Mouse (Mus musculus): ENCODE measurements around the gene Ncf4. TPM values are rescaled to one million over a fixed set of nuclear protein-coding genes. Genes with fewer than 3 reads are reported as not detected.

Ncf4 gene
- polyA plus RNA-seq, 1 experiment: 2.5 TPM

DNA sequence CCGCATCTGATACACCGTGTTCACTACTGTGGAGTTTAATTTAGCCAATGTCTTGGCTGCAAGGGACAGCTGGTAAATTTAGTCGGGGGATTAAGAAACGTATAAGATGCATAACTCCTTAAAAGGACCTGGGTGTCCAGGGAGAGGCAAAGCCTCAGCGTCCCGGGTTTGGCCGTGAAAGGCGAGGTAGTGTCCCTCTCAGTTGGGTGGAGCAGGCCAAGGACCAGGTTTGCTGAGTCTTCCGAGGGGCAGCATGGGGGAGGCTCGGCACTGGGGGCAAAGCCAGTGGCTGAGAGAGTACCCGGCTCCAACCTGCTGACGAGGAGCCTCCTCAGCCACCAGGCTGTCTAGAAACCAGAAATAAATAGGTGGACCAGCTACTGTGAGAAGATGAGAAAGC, 16.8 kb upstream of the Ncf4 start:
- H3K9me3 ChIP-seq (ENCODE audit: control insufficient read depth, low read length): no peaks in the 10 kb centered on the region
- H3K4me3 ChIP-seq (replicated peaks): no peak overlapping the region
- no peak for TF ChIP-seq TAL1 (IDR thresholded peaks at IDR 0.05; ENCODE audit: low read length)
- TF ChIP-seq GATA1 (IDR thresholded peaks at IDR 0.05; ENCODE audit: low read length): no peak
- H3K27me3 ChIP-seq (ENCODE audit: control insufficient read depth): no peaks in the 10 kb centered on the region
- no peaks in the 10 kb centered on the region for H3K36me3 ChIP-seq (ENCODE audit: control insufficient read depth)
- H3K4me1 ChIP-seq (ENCODE audit: control insufficient read depth): no peaks in the 10 kb centered on the region

DNA sequence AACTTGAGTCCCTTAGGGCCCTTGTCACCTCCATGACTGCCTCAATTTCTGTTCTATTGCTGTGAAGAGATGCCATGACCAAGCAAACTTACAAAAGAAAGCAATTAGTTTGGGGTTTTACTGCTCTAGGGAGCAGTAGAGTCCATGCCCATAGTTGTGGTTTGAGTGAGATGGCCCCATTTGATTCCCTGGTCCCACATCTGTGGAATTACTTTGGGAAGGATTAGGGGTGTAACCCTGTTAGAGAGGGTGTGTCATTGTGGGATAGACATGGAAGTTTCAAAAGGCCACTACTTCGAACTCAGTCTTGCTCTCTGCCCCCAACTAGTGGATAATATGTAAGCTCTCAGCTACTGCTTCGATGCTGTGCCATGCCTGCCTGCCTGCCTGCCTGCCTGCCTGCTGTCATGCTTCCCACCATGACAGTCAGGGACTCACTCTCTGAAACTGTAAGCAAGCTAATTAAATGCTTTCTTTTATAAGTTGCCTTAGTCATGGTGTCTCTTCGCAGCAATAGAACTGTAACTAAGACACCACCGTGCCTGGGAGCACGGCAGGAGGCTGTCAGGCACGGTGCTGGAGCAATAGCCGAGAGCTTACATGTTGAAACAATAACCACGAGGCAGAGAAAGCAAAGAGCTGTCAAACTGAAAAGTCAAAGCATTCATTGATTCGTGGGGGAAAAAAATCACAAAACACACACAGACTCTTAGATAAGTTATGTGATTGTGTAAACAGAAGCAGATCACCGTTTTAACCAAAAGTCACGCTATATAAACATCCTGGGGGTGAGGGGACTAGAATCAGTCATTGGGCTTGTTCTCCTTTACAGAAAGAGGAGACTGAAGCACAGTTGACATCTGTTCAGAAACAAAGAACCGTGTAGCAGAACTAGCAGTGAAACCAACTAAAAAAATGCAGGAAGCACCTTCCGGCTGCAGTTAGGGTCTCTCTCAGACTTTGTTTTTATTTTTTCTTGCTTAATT, 13.0 kb upstream of the Ncf4 start:
- Histone ChIP-seq H3K4me1 (ENCODE audit: control insufficient read depth) (peaks cover 4% of the 10 kb centered on the region; the same call in 1 of the 2 replicates), H3K4me3 (replicated peaks) (no peak overlapping the region), H3K36me3 (ENCODE audit: control insufficient read depth) (no peaks in the 10 kb centered on the region), H3K27me3 (ENCODE audit: control insufficient read depth) (no peaks in the 10 kb centered on the region), H3K9me3 (ENCODE audit: control insufficient read depth, low read length) (no peaks in the 10 kb centered on the region; the same call in 1 of the 2 replicates)
- TF ChIP-seq TAL1 (IDR thresholded peaks at IDR 0.05; ENCODE audit: low read length): no peak
- no peak for TF ChIP-seq GATA1 (IDR thresholded peaks at IDR 0.05; ENCODE audit: low read length)

DNA sequence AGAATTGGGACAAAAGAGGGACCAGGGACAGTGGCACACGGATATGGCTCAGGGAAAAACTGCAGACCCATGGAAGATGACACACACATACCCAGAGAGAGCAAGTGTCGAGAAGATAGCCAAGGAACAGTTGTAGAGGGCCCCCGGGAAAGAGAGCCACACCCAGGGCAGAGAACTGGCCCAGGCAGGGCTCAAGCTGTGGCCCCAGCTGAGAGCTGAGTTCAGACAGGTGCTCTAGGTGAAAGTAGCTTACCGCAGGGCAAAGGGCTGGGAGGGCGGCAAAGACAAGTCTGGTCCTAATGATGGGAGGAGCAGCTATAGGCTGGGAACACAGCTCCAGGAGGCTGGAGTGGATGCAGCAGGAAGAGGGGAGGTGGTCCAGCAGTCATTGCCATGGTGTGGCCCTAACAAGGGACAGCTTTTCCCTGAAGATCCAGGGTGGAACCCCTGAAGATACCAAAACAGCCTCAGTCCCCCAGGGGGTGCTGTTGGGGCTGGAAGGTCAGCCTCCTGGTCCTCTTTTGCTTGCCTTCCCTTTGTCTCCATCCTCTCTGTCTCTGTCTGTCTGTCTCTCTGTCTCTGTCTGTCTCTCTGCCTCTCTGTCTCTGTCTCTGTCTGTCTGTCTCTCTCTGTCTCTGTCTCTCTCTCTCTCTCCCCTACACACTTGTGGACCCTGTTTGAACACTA, 9.6 kb upstream of the Ncf4 start:
- Histone ChIP-seq H3K9me3 (ENCODE audit: control insufficient read depth, low read length) (no peaks in the 10 kb centered on the region; the same call in 1 of the 2 replicates), H3K4me1 (ENCODE audit: control insufficient read depth) (peaks cover 4% of the 10 kb centered on the region; the same call in 1 of the 2 replicates), H3K4me3 (replicated peaks) (no peak overlapping the region), H3K36me3 (ENCODE audit: control insufficient read depth) (no peaks in the 10 kb centered on the region), H3K27me3 (ENCODE audit: control insufficient read depth) (no peaks in the 10 kb centered on the region)
- TF ChIP-seq TAL1 (IDR thresholded peaks at IDR 0.05; ENCODE audit: low read length) (no peak), GATA1 (IDR thresholded peaks at IDR 0.05; ENCODE audit: low read length) (no peak)

DNA sequence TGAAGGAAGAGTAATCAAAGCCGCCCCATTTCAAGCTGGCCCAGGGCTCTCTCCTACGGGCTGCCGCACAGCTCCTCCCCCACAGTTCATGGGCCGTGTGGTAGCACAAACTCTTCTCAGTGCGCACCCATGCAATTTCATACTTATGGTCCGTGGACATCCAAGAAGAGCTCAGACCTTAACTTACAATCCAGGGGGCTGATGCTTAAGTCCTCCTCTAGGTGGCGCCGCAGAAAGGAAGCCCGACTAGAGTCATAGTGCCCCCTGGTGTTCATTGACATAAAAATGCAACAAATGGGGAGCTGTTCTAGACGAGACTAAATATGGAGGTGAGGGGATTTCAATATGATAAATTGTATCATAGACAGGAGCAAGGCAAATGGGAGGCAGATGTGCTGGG, 5.1 kb upstream of the Ncf4 start:
- Histone ChIP-seq H3K4me3 (replicated peaks) (no peak overlapping the region), H3K36me3 (ENCODE audit: control insufficient read depth) (no peaks in the 10 kb centered on the region), H3K4me1 (ENCODE audit: control insufficient read depth) (peaks cover 4% of the 10 kb centered on the region; the same call in 1 of the 2 replicates), H3K9me3 (ENCODE audit: control insufficient read depth, low read length) (no peaks in the 10 kb centered on the region), H3K27me3 (ENCODE audit: control insufficient read depth) (no peaks in the 10 kb centered on the region)
- TF ChIP-seq TAL1 (IDR thresholded peaks at IDR 0.05; ENCODE audit: low read length) (no peak), GATA1 (IDR thresholded peaks at IDR 0.05; ENCODE audit: low read length) (no peak)

DNA sequence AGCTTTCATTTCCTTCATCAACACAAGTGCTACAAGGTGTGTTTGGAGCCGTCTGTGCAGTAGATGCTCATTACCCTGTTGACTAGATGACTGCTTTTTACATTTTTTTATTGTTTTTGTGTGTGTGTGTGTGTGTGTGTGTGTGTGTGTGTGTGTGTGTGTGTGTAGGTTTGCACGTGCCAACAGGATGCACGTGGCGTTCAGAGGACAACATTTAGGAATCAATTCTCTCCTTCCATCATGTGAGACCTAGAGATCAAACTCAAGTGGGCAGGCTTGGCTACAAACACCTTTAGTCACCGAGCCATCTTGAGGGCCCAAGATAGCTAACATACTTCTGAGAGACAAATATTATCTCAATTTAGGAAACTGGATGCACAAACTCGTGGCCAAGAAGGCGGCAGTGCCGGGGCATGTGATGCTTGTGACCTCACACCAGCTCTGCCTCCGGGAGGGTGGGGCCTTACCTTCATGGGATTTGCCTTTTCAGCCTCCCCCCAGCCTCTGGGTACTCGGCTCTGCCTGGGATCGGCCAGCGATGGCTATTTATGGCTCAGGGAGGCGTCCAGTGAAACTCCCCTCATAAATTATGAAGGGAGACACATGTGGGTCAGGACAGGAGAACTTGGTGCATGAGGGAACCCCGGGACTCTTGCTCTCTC, 4.5 kb upstream of the Ncf4 start:
- Histone ChIP-seq H3K9me3 (ENCODE audit: control insufficient read depth, low read length) (no peaks in the 10 kb centered on the region), H3K4me1 (ENCODE audit: control insufficient read depth) (no peaks in the 10 kb centered on the region)

DNA sequence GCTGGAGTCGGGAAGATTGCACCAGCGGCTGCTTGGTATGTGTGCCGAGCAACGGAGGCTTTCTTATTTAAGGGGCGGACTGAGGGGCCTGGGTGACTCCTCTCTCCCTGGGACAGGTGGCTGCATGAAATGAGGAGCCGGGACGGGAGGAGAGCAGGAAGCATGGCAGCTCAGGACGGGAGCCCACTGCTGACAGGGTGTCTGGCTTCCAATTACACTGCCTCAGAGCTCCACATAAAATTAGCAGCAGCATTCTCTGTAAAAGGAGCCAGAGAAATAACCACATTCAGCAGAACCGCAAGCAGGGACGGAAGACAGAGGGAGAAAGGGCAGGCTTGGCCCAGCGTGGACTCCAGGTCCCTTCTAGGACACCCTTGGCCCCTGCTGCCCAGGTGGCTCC, 3.3 kb upstream of the Ncf4 start:
- Histone ChIP-seq H3K4me1 (ENCODE audit: control insufficient read depth) (no peaks in the 10 kb centered on the region), H3K27me3 (ENCODE audit: control insufficient read depth) (no peaks in the 10 kb centered on the region), H3K9me3 (ENCODE audit: control insufficient read depth, low read length) (no peaks in the 10 kb centered on the region), H3K36me3 (ENCODE audit: control insufficient read depth) (no peaks in the 10 kb centered on the region), H3K4me3 (replicated peaks) (no peak overlapping the region)
- no peak for TF ChIP-seq TAL1 (IDR thresholded peaks at IDR 0.05; ENCODE audit: low read length)
- no peak for TF ChIP-seq GATA1 (IDR thresholded peaks at IDR 0.05; ENCODE audit: low read length)

More for the DNA sequence above, 4.5 kb upstream of the Ncf4 start:
- H3K27me3 ChIP-seq (ENCODE audit: control insufficient read depth): no peaks in the 10 kb centered on the region
- no peak overlapping the region for H3K4me3 ChIP-seq (replicated peaks)
- no peak for TF ChIP-seq TAL1 (IDR thresholded peaks at IDR 0.05; ENCODE audit: low read length)
- no peak for TF ChIP-seq GATA1 (IDR thresholded peaks at IDR 0.05; ENCODE audit: low read length)
- H3K36me3 ChIP-seq (ENCODE audit: control insufficient read depth): no peaks in the 10 kb centered on the region

DNA sequence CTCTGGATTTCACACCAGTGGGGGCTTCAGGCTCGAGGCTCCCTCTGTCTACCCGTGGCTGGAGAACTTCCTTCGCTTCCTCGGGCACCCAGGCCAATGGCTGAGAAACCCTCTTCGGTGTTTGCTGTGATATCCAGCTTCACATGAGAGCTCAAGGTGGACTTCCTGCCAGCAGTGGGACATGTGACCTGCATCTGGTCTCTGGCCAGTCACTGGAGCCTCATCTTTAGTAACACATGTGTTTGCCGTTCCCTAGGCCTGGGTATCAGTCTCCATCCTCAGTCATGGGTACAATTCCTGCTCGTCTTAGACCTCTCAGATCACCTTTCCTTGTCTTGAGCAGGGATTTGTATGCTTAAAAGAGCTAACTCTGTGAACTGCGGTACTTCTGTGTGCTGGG, 1.5 kb upstream of the Ncf4 start:
- no peaks in the 10 kb centered on the region for H3K4me1 ChIP-seq (ENCODE audit: control insufficient read depth)
- H3K4me3 ChIP-seq (replicated peaks): no peak overlapping the region
- TF ChIP-seq TAL1 (IDR thresholded peaks at IDR 0.05; ENCODE audit: low read length): no peak
- TF ChIP-seq GATA1 (IDR thresholded peaks at IDR 0.05; ENCODE audit: low read length): no peak
- H3K27me3 ChIP-seq (ENCODE audit: control insufficient read depth): no peaks in the 10 kb centered on the region
- no peaks in the 10 kb centered on the region for H3K9me3 ChIP-seq (ENCODE audit: control insufficient read depth, low read length)
- no peaks in the 10 kb centered on the region for H3K36me3 ChIP-seq (ENCODE audit: control insufficient read depth)

DNA sequence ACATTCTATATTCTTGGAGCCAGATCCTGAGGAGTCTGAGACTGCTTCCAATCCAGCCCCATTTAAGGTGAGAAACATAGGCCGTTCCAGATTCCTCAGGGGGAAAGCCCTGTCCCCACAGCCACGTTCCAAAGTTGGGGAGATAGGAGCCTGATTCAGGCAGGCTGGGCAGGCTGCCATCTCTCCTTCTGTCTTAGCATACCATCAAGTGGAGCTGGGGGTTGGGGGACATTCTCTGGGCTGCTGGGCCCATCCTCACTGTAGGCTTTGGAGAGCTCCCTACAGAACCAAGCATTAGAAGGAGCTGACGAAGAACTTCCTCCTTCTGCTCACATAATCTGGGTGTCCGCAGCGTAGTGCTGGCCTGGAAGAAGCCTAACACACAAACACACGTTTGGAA, 827 bp upstream of the Ncf4 start:
- H3K9me3 ChIP-seq (ENCODE audit: control insufficient read depth, low read length): no peaks in the 10 kb centered on the region
- no peaks in the 10 kb centered on the region for H3K4me1 ChIP-seq (ENCODE audit: control insufficient read depth)
- H3K27me3 ChIP-seq (ENCODE audit: control insufficient read depth): no peaks in the 10 kb centered on the region
- no peak overlapping the region for H3K4me3 ChIP-seq (replicated peaks)
- TF ChIP-seq GATA1 (IDR thresholded peaks at IDR 0.05; ENCODE audit: low read length) (no peak), TAL1 (IDR thresholded peaks at IDR 0.05; ENCODE audit: low read length) (no peak)
- no peaks in the 10 kb centered on the region for H3K36me3 ChIP-seq (ENCODE audit: control insufficient read depth)

Data from erythroblast, embryonic 14.5 days (primary cell).